Mouse (Mus musculus) spleen, adult 2 months (tissue): Measurements from ENCODE around the gene Ptcra.

Experiments
- CTCF ChIP-seq: fragments of 200-500 bp; IDR thresholded peaks from 2 replicates; pipeline ENCODE4 v1.5.1; 2011; ENCODE audit warnings: mild to moderate bottlenecking, inconsistent platforms; ENCODE audit not compliant: insufficient read depth, insufficient read length, insufficient replicate concordance; ENCODE audit errors: extremely low read depth
- POLR2A ChIP-seq: fragments of 200-500 bp; IDR thresholded peaks from 2 replicates; pipeline ENCODE4 v1.6.1; 2011; ENCODE audit warnings: low read depth, low read length, inconsistent platforms

DNA sequence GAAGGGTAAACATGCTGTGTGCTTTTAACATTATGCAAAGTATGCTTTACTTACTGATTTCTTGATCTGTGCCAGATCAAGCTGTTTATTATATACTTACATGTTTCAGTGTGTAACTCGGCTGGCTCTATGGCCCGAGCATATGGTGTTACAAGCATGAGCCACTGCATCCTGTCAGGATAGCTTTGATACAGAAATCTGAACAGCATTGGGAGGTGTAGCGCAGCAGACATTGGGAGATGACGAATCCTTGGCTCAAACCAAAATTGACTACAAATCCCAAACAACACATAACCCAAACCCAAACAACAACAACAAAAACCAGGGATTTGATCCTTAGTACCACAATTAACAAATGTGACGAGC, 8.5 kb upstream of the Ptcra start:
- TF ChIP-seq POLR2A = no peak
- no peak for TF ChIP-seq CTCF
